Mouse (Mus musculus): Measurements from ENCODE around the gene Fat3.
A peak's percentile ranks its signal among the peaks of the same experiment; 100 is the strongest.

Gene Fat3

GRCm38 (mm10) chr9:16147735-16148134 is 353.4 kb downstream of the Fat3 start:
- DNase-seq (ENCODE audit: inconsistent ontology term), result no peak

- DNase-seq (ENCODE audit: inconsistent ontology term), result no peak
Observed at GRCm38 (mm10) chr9:16144684-16145083, 356.4 kb downstream of the Fat3 start.

- no peak for DNase-seq (ENCODE audit: inconsistent ontology term)
Observed at GRCm38 (mm10) chr9:16139300-16139699, 361.8 kb downstream of the Fat3 start.

- DNase-seq (ENCODE audit: inconsistent ontology term), result no peak
Observed at GRCm38 (mm10) chr9:16133098-16133497, 368.0 kb downstream of the Fat3 start.

GRCm38 (mm10) chr9:16132594-16132993 is 368.5 kb downstream of the Fat3 start:
- no peak for DNase-seq (ENCODE audit: inconsistent ontology term)

- no peak for DNase-seq (ENCODE audit: inconsistent ontology term)
Observed at GRCm38 (mm10) chr9:16121756-16122155, 379.3 kb downstream of the Fat3 start.

- DNase-seq (ENCODE audit: inconsistent ontology term), result peak; percentile 34
Observed at GRCm38 (mm10) chr9:16114821-16115485, 386.1 kb downstream of the Fat3 start.

- DNase-seq (ENCODE audit: inconsistent ontology term), result no peak
Observed at GRCm38 (mm10) chr9:16113936-16114642, 387.0 kb downstream of the Fat3 start.

- DNase-seq (ENCODE audit: inconsistent ontology term), result no peak
Observed at GRCm38 (mm10) chr9:16107900-16108299, 393.2 kb downstream of the Fat3 start.

GRCm38 (mm10) chr9:16107386-16107785 is 393.7 kb downstream of the Fat3 start:
- DNase-seq (ENCODE audit: inconsistent ontology term), result no peak

GRCm38 (mm10) chr9:16098553-16098952 is 402.5 kb downstream of the Fat3 start:
- no peak for DNase-seq (ENCODE audit: inconsistent ontology term)

- no peak for DNase-seq (ENCODE audit: inconsistent ontology term)
Observed at GRCm38 (mm10) chr9:16093047-16093668, 407.9 kb downstream of the Fat3 start.

GRCm38 (mm10) chr9:16092051-16092967 is 408.8 kb downstream of the Fat3 start:
- no peak for DNase-seq (ENCODE audit: inconsistent ontology term)

- DNase-seq (ENCODE audit: inconsistent ontology term), result no peak
Observed at GRCm38 (mm10) chr9:16079292-16079691, 421.8 kb downstream of the Fat3 start.

- DNase-seq (ENCODE audit: inconsistent ontology term), result no peak
Observed at GRCm38 (mm10) chr9:16074664-16075063, 426.4 kb downstream of the Fat3 start.

GRCm38 (mm10) chr9:16074116-16074515 is 427.0 kb downstream of the Fat3 start:
- peak; percentile 81 for DNase-seq (ENCODE audit: inconsistent ontology term)

GRCm38 (mm10) chr9:16063447-16063846 is 437.6 kb downstream of the Fat3 start:
- no peak for DNase-seq (ENCODE audit: inconsistent ontology term)

GRCm38 (mm10) chr9:16062472-16062871 is 438.6 kb downstream of the Fat3 start:
- no peak for DNase-seq (ENCODE audit: inconsistent ontology term)

GRCm38 (mm10) chr9:16046686-16047085 is 454.4 kb downstream of the Fat3 start:
- no peak for DNase-seq (ENCODE audit: inconsistent ontology term)

GRCm38 (mm10) chr9:16037375-16037774 is 463.7 kb downstream of the Fat3 start:
- no peak for DNase-seq (ENCODE audit: inconsistent ontology term)

- no peak for DNase-seq (ENCODE audit: inconsistent ontology term)
Observed at GRCm38 (mm10) chr9:16036346-16036745, 464.7 kb downstream of the Fat3 start.
